Mouse (Mus musculus) kidney, postnatal 36 days (tissue): ENCODE measurements around the gene B230217C12Rik.
"Not testable (repeated sequence)": the region's sequence is repeated elsewhere in the genome, so short reads cannot be mapped to it uniquely, and the experiment has no call there.

Source experiments
- DNase-seq, 2 experiments: peaks; one replicate each; pipeline ENCODE4 v3.0.0; 2021 to 2022; ENCODE audit warnings: mixed read lengths in 2 of 2

Gene B230217C12Rik

GRCm38 (mm10) chr11:97826414-97826813 lies 14.2 kb upstream of the B230217C12Rik start:
- no peak for DNase-seq

GRCm38 (mm10) chr11:97827654-97828053 lies 12.9 kb upstream of the B230217C12Rik start:
- no peak for DNase-seq

- no peak for DNase-seq
Measured at GRCm38 (mm10) chr11:97829365-97829764, 11.2 kb upstream of the B230217C12Rik start.

- no peak for DNase-seq
Measured at GRCm38 (mm10) chr11:97829913-97830476, 10.6 kb upstream of the B230217C12Rik start.

GRCm38 (mm10) chr11:97830501-97830900 lies 10.1 kb upstream of the B230217C12Rik start:
- DNase-seq = no peak

- peak in 1 of 2 experiments; percentile 44 for DNase-seq
Measured at GRCm38 (mm10) chr11:97832001-97832400, 8.6 kb upstream of the B230217C12Rik start.

- DNase-seq = no peak
Measured at GRCm38 (mm10) chr11:97833352-97833751, 7.2 kb upstream of the B230217C12Rik start.

- no peak for DNase-seq
Measured at GRCm38 (mm10) chr11:97836541-97836940, 4.0 kb upstream of the B230217C12Rik start.

GRCm38 (mm10) chr11:97837051-97837450 lies 3.5 kb upstream of the B230217C12Rik start:
- not testable (repeated sequence) for DNase-seq

GRCm38 (mm10) chr11:97837641-97838149 lies 2.9 kb upstream of the B230217C12Rik start:
- DNase-seq = no peak

- no peak for DNase-seq
Measured at GRCm38 (mm10) chr11:97838779-97839440, 1.7 kb upstream of the B230217C12Rik start.

- no peak for DNase-seq
Measured at GRCm38 (mm10) chr11:97839441-97840134, 992 bp upstream of the B230217C12Rik start.

- no peak for DNase-seq
Measured at GRCm38 (mm10) chr11:97840135-97840490, 467 bp upstream of the B230217C12Rik start.

- DNase-seq = peak; percentile 80 to 88
Measured at GRCm38 (mm10) chr11:97840991-97841661, 546 bp downstream of the B230217C12Rik start.

GRCm38 (mm10) chr11:97842001-97842400 lies 1.4 kb downstream of the B230217C12Rik start:
- DNase-seq = no peak

- peak in 1 of 2 experiments; percentile 74 for DNase-seq
Measured at GRCm38 (mm10) chr11:97850367-97850766, 9.8 kb downstream of the B230217C12Rik start.

GRCm38 (mm10) chr11:97851601-97852000 lies 11.0 kb downstream of the B230217C12Rik start:
- DNase-seq = no peak

GRCm38 (mm10) chr11:97855473-97855872 lies 14.9 kb downstream of the B230217C12Rik start:
- DNase-seq = no peak

- no peak for DNase-seq
Measured at GRCm38 (mm10) chr11:97862148-97862547, 21.6 kb downstream of the B230217C12Rik start.

GRCm38 (mm10) chr11:97865421-97865820 lies 24.8 kb downstream of the B230217C12Rik start:
- no peak for DNase-seq

GRCm38 (mm10) chr11:97866091-97866888 lies 25.7 kb downstream of the B230217C12Rik start:
- peak; percentile 38 to 51 for DNase-seq

GRCm38 (mm10) chr11:97867591-97867990 lies 27.0 kb downstream of the B230217C12Rik start:
- no peak for DNase-seq
